Mouse (Mus musculus) gastrocnemius, adult 2 months (tissue): ENCODE results near the gene Chmp4b. TPM values are rescaled to one million over a fixed set of nuclear protein-coding genes. Genes with fewer than 3 reads are reported as not detected.

Source experiments
- DNase-seq: peaks from one replicate; pipeline ENCODE4 v3.0.0; 2022
- H3K27ac ChIP-seq: fragments of 200-600 bp; 2 replicates; pipeline ENCODE4 v1.8.1; 2022; ENCODE audit warnings: mild to moderate bottlenecking
- H3K4me3 ChIP-seq: fragments of 200-600 bp; 2 replicates; pipeline ENCODE4 v1.8.1; 2022; ENCODE audit warnings: mild to moderate bottlenecking, moderate library complexity
- CTCF ChIP-seq: fragments of 200-600 bp; IDR thresholded peaks from 2 replicates; pipeline ENCODE4 v1.8.1; 2022; ENCODE audit warnings: antibody characterized with exemption, mild to moderate bottlenecking, moderate library complexity
- intact Hi-C: fragments of 180-260 bp; cut with DNase I; formaldehyde crosslinking; loops from one replicate; pipeline ENCODE4 v1.15.1; 2025
- total RNA-seq, 2 experiments: library from RNA; stranded (reverse); gene quantifications; 2 replicates each; pipeline ENCODE4 v1.2.3; 2021

Chmp4b gene
- total RNA-seq, 2 experiments from 2014 or later, result 111 to 119 TPM

DNA sequence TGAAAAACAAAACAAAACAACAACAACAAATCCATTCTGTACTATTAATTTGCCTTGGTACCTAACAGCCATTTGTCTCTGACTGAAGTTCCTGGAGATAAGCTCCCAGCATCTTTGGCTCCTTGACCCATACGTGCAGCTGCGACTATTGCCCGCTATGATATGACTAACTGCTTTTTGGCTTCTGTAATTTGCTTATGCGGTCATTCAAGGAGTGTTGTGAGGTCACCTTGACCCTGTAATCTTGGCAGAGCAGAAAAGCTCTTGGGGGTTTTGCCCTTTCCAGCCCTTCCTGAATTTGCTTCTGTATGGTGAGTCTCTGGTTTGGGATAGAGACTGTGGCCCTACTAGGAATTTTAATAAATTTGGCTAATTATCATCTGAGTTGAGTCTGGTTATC, 65.1 kb downstream of the Chmp4b start:
- TF ChIP-seq CTCF, result no peak
- intact Hi-C loops, result no loop called here
- no peak overlapping the region for H3K27ac ChIP-seq

DNA sequence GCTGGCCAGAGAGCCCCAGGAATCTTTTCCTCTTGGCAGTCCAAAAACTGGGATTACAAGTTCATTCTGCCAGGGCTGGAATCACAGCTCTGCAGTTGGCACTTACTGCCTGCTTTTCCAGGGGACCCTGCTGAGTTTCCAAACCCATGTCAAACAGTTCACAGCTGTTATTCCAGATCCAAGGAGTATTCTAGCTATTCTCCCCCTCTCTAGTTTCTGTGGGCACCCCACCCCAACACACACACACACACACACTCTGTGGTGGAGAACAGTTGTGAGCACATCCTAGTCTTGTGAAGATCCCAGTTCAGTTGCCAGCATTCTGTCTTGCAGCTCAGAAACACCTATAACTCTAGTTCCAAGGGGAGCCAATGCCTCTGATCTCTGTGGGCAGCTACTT, 65.6 kb downstream of the Chmp4b start:
- no peak for TF ChIP-seq CTCF
- intact Hi-C loops, result no loop called here
- Histone ChIP-seq H3K27ac (no peak overlapping the region), H3K4me3 (no peak overlapping the region)
- DNase-seq, result no peak

More for the DNA sequence above, 65.1 kb downstream of the Chmp4b start:
- H3K4me3 ChIP-seq, result no peak overlapping the region
- DNase-seq, result no peak

DNA sequence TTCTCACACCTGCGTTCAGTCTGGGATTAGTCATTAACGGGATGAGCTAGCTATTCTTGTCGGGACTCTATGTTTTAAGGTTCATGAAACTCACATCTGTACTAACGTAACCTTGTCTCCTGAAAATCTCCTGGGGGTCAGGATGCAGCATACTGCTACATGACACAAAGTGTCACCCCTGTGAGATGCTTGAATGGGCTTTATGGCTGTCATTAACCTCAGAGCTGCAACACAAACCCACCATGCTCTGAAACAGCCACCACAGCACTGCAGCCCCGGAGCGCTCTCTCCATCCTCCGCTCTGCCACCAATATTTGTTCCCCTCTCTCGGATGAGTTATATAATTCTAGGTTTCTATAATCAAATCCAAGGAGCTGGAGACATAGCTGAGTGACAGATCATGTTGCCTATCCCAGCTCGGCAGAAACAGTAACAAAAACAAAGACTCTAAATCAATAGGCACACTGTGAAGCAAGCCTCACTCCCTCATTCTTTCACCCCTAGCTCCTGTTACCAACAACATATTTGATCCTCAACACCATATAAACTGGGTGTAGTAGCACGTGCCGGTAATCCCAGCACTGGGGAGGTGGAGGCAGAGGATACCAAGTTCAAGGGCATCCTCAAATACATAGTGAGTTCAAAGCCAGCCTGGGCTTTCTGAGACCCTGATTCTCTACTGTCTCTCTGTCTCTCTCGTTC, 67.5 kb downstream of the Chmp4b start:
- intact Hi-C loops, result no loop called here
- Histone ChIP-seq H3K27ac (no peak overlapping the region), H3K4me3 (no peak overlapping the region)
- DNase-seq, result no peak
- no peak for TF ChIP-seq CTCF

DNA sequence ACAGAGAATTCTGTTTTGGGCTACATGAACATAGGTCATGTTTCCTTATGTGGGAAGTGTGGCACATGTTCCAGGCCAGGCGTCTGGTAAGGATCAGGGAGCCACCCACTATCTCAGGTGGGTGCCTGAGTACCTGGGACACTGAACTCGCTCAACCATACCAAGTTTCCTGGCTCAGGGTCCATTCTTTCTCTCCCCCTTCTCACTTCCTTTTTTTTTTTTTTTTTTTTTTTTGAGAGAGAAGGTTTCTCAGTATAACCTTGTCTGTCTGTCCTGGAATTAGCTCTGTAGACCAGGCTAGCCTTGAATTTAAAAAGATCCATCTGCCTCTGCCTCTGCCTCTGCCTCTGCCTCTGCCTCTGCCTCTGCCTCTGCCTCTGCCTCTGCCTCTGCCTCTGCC, 68.8 kb downstream of the Chmp4b start:
- H3K27ac ChIP-seq, result no peak overlapping the region
- no peak for TF ChIP-seq CTCF
- no peak overlapping the region for H3K4me3 ChIP-seq
- DNase-seq, result no peak
- intact Hi-C loops, result no loop called here

DNA sequence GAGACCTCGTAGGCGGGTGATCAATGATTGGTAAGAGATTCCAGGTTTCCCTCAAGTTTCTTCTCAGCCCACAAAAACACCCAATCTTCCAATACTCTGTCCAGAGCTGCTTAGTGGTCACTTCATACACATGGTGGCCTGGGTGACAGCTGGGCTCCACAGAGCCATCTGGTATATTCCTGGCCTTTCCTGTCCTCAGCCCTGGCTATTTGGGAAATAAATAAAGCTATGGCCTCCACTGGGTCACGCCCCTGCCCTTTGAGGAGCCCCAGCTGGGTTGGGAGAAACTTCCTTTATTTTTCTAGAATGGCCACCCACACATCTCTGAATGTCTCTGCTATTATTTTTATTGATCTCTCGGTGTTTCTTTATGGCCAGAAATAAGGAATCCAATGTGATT, 72.0 kb downstream of the Chmp4b start:
- no peak overlapping the region for H3K27ac ChIP-seq
- no peak overlapping the region for H3K4me3 ChIP-seq
- no peak for DNase-seq
- intact Hi-C loops, result no loop called here
- TF ChIP-seq CTCF, result no peak

DNA sequence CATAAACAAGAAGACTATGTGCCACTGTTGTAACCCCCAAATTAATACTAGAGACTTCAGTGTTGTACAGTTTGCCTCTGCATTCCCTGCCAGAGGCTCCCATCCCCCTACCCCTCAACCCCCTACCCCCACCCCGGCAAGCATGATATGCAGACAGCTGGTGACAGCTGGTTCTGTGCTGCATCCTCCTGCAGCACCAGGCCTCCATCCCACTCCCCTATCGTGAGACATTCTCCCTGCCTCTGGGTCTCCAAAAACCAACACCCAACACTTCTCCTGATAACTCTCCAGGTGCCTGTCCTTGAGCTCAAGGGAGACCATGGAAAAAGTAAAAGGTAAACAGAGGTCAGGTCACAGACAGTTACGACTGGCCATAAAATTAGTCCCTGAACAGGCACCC, 78.2 kb downstream of the Chmp4b start:
- intact Hi-C loops, result no loop called here
- no peak for DNase-seq
- Histone ChIP-seq H3K4me3 (no peak overlapping the region), H3K27ac (no peak overlapping the region)
- no peak for TF ChIP-seq CTCF

DNA sequence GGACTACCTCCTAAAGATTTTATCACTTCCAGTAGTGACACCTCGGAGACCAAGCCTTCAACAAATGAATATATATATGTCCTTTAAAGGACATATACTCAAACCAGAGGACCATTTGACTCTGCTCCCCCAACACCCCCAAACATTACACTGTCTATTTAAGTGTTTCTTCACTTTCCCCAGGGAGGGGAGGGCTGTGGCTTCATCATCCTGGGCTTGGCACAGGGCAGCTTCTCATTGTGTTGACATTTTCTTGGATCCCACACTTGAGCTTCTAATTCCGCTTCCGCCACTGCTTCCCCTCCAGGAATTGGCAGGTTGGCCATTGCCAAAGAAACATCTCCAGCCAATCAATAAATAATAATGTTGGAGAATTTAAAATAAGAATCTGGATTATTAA, 79.3 kb downstream of the Chmp4b start:
- intact Hi-C loops, result no loop called here

DNA sequence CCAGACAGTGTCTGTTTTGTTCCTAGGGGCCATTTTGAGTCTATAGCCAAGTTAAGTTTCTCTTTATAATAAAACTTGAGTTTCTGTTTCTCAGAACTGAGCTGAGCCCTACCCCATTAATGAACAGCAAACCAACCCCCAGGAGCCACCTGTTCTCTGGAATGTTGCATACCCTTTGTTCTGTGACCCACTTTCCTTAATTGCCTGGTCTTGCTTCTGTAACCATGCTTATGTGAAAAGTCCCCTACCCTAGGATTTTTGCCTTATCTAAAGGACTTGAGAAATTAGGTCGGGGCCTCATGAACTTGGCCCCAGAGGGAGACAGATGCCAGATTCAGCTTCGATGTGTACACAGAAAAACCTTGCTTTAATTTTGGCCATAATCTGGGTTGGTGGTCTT, 80.4 kb downstream of the Chmp4b start:
- intact Hi-C loops, result no loop called here
- TF ChIP-seq CTCF, result no peak
- Histone ChIP-seq H3K4me3 (no peak overlapping the region), H3K27ac (no peak overlapping the region)
- DNase-seq, result no peak

More for the DNA sequence above, 79.3 kb downstream of the Chmp4b start:
- Histone ChIP-seq H3K27ac (no peak overlapping the region), H3K4me3 (no peak overlapping the region)
- DNase-seq, result no peak
- no peak for TF ChIP-seq CTCF

DNA sequence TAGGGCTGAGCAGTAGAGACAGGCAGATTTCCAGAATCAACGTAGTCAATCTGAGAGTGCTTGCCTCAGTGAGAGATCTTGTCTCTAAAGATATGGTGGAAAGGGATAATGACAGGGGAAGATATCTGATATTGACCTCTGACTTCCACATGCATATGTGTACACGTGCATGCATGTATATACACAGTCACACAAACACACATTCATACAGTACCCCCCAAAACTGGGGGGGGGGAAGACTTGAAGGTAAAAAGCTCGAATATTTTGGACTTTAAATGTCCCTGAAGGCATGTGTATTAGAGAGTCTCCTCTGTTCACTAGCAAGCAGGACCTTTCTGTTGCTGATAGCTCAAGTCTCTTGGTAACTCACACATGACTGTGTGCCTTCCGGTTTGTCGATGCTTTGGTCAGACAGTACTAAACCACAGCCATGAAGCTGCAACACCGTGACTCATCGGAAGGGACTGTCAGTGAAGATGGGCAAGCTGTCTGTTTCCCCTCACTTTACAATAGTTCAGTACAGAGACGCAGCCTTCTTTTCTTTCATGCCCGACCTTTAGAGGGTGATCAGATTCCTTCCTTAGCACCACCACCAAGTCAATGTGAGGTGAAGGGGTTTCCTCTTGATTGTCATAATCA, 81.1 kb downstream of the Chmp4b start:
- no peak for TF ChIP-seq CTCF
- H3K4me3 ChIP-seq, result no peak overlapping the region
- no peak overlapping the region for H3K27ac ChIP-seq
- intact Hi-C loops, result no loop called here
- no peak for DNase-seq

DNA sequence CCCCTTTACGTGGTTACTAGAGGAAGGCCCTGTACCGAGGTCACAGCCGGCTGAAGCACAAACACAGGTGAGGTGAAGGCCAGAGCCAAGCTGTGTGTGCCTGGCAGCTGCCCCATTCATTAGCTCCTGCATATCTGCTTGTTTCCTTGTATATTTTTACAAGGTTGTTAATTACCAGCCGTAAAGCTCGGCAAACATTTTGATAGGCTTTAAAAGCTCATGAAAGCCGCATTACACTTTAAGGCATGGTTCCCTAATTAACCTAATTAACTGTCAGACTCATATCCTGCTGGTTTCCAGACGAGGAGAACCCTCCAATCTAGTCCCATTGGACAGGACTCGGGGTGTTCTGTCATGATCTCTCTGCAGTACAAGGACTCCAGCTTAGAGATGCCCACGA, 83.5 kb downstream of the Chmp4b start:
- TF ChIP-seq CTCF, result no peak
- Histone ChIP-seq H3K4me3 (no peak overlapping the region), H3K27ac (no peak overlapping the region)
- intact Hi-C loops, result no loop called here
- no peak for DNase-seq

DNA sequence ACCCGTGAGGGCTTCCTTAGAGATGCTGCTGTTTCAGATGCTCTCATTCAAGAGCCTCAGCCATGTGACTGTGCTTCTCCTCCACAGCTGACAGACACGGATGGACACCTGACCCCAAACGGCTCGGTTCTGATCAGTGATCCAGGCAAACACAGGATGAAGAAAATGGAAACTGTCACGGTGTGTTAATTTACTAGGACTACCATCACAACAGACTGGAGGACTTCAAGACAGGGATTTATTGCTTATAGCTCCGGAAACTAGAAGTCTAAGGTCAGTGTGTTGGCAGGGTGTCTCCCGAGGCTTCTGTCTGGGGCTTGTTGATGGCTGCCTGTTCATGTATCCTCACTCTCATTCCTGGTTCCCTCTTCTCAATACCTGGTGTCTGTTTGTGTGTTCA, 83.9 kb downstream of the Chmp4b start:
- DNase-seq, result no peak
- TF ChIP-seq CTCF, result no peak
- Histone ChIP-seq H3K27ac (no peak overlapping the region), H3K4me3 (no peak overlapping the region)
- intact Hi-C loops, result no loop called here

DNA sequence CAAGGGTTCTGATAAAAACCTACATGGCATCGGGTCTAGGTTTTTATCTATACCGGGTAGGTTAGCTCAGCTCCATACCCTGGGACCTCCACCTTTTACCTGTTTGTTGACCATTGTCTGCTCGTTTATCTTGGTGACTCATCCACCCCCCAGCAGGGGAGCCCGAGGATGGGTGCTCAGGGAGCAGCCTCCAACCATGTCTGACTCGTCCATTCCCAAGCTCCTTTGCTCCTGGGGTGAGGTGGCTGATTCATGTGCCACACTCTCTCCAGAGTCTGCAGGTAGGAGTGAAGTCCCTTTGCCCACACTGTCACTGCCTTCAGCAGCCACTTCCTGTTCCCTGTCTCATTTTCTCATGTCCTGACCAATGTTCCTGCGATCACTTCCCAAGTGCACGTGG, 84.5 kb downstream of the Chmp4b start:
- intact Hi-C loops, result no loop called here
- DNase-seq, result no peak
- no peak for TF ChIP-seq CTCF
- Histone ChIP-seq H3K27ac (no peak overlapping the region), H3K4me3 (no peak overlapping the region)

DNA sequence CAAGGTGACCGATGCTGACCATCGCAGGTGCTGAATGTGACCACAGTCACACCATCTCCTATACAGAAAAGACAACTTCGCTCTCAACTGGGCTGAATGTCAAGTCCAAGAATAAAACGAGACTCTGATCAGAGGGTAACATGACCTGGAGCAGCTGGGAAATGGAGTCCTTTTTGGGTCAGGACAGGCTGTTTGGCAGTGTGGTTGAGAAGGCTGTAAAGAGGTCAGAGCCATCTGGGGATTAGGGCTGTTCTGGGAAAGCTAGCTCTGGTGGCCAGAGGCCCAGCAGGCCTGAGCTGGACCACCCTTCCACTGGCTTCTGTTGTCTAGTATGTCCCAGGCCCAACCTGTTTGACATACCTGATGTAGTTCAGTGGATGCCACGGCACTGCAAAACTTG, 87.1 kb downstream of the Chmp4b start:
- TF ChIP-seq CTCF, result no peak
- Histone ChIP-seq H3K4me3 (peak overlapping the region; percentile 43), H3K27ac (peak overlapping the region; percentile 74)
- DNase-seq, result peak; percentile 49
- intact Hi-C loops, result no loop called here
